Comparison of ENCODE assay signal across 25 mouse cellular contexts in genomic region chr19:6666187-6666722, GRCm38 (mm10).
DNase-seq lines count a peak whose midpoint lies in the region; ATAC-seq and TF ChIP-seq lines count a peak whose summit lies in the region.
"Had no signal": no experiment of that assay in that cellular context is flagged by ENCODE, and none has a peak within 500 bp of the region (broad histone marks: within the 10 kb centered on the region; RNA-seq: fewer than 3 reads in every experiment).

No protein-coding gene starts in this region.

- no peak overlapping the region for H3K4me3 ChIP-seq in CH12.LX (replicated peaks in 1 of 3; ENCODE audit: low read depth in 2 of 3, low read length in 2 of 3, poor library complexity in 1 of 3)
- H3K4me3 ChIP-seq: embryonic facial prominence, embryonic 13.5 days; embryonic facial prominence, embryonic 15.5 days; erythroblast, embryonic 14.5 days; forebrain, embryonic 10.5 days; forebrain, embryonic 12.5 days had no signal

- TF ChIP-seq CTCF in CH12.LX (conservative IDR thresholded peaks at IDR 0.05 in 1 of 2, IDR thresholded peaks at IDR 0.05 in 1 of 2; ENCODE audit: low read depth in 2 of 2, low read length in 2 of 2): no peak

- no peak overlapping the region for H3K27ac ChIP-seq in CH12.LX (ENCODE audit: insufficient read depth, low read depth)
- H3K27ac ChIP-seq: embryonic facial prominence, embryonic 13.5 days; embryonic facial prominence, embryonic 15.5 days; forebrain, embryonic 10.5 days; forebrain, embryonic 12.5 days had no signal

- peaks cover 28 to 88% of the 10 kb centered on the region in 2 experiments for H3K4me1 ChIP-seq in CH12.LX (ENCODE audit: control insufficient read depth in 1 of 2, insufficient read depth in 2 of 2)
- H3K4me1 ChIP-seq: embryonic facial prominence, embryonic 13.5 days had no signal

- no peak overlapping the region for H3K9ac ChIP-seq in CH12.LX (ENCODE audit: insufficient read depth, low read depth)
- H3K9ac ChIP-seq: embryonic facial prominence, embryonic 13.5 days; embryonic facial prominence, embryonic 15.5 days; forebrain, embryonic 12.5 days had no signal

- dilution Hi-C loops in CH12.LX (cut with MboI; ENCODE audit: extremely low pct_ligation_motif_present, extremely low pct_unique_long_range_greater_than_20kb, low sequenced_read_pairs): no loop called here

- 0 out of 2 replicates have a peak, but pooled peaks have one; percentile 20 for ATAC-seq in frontal cortex, adult (ENCODE audit: low TSS enrichment)
- ATAC-seq in megakaryocyte-erythroid progenitor cell, adult 5-6 weeks (replicated peaks; ENCODE audit: low FRiP score, low TSS enrichment, poor library complexity, severe bottlenecking): no peak
- ATAC-seq: activated CD4-positive, CD25-positive, alpha-beta regulatory T cell, adult 4 months; CD4-positive, CD25-positive, alpha-beta regulatory T cell, adult 4 months; forebrain, embryonic 14.5 days; forebrain, embryonic 16.5 days; Patski had no signal

- H3K36me3 ChIP-seq in CH12.LX (replicated peaks in 1 of 2; ENCODE audit: control insufficient read depth in 1 of 2, insufficient read depth in 1 of 2, low read length in 1 of 2): no peaks in the 10 kb centered on the region
- H3K36me3 ChIP-seq in splenic B cell, adult 2 months (ENCODE audit: control insufficient read depth, insufficient read depth, low read length, poor library complexity, severe bottlenecking): no peaks in the 10 kb centered on the region
- H3K36me3 ChIP-seq: embryonic facial prominence, embryonic 13.5 days; embryonic facial prominence, embryonic 15.5 days; forebrain, embryonic 10.5 days; forebrain, embryonic 12.5 days had no signal

- in situ Hi-C loops in CH12.LX (cut with MboI; ENCODE audit: low pct_ligation_motif_present, low pct_unique_long_range_greater_than_20kb, low sequenced_read_pairs): no loop called here

- H3K27me3 ChIP-seq in CH12.LX (replicated peaks): no peaks in the 10 kb centered on the region
- no peaks in the 10 kb centered on the region for H3K27me3 ChIP-seq in splenic B cell, adult 2 months (ENCODE audit: control insufficient read depth, insufficient read depth, low read length, poor library complexity, severe bottlenecking)
- H3K27me3 ChIP-seq: embryonic facial prominence, embryonic 13.5 days; forebrain, embryonic 12.5 days had no signal

- TF ChIP-seq POLR2A in CH12.LX (IDR thresholded peaks at IDR 0.05; ENCODE audit: low read depth, low read length): no peak

- peak; percentile 57; the same call in 1 of the 2 replicates for TF ChIP-seq EP300 in CH12.LX (IDR thresholded peaks at IDR 0.05; ENCODE audit: low read length)

- no peak for DNase-seq in frontal cortex, postnatal 10 days (ENCODE audit: low spot score in 2 of 2)
- DNase-seq in CH12.LX (ENCODE audit: extremely low read depth): peak; percentile 90
- peak; percentile 47 for DNase-seq in splenic B cell, adult 2 months (ENCODE audit: low read depth, low spot score)
- no peak for DNase-seq in heart, postnatal 4 days
- DNase-seq: adrenal gland, adult 8-10 months; adrenal gland, postnatal 25 days; cerebellum, adult 11 months; cerebellum, adult 18-20 months; cerebellum, adult 8-10 months; cerebellum, adult 9-11 months; cerebellum, postnatal 14 days; cerebellum, postnatal 36 days; embryo, embryonic 11 days had no signal

- H3K9me3 ChIP-seq in CH12.LX (replicated peaks; ENCODE audit: low read length): no peaks in the 10 kb centered on the region
- H3K9me3 ChIP-seq: embryonic facial prominence, embryonic 13.5 days; embryonic facial prominence, embryonic 15.5 days; forebrain, embryonic 10.5 days; forebrain, embryonic 12.5 days had no signal

- no peak for TF ChIP-seq RAD21 in CH12.LX (IDR thresholded peaks at IDR 0.05; ENCODE audit: low read depth, low read length)

- H3K79me2 ChIP-seq in CH12.LX (replicated peaks; ENCODE audit: control insufficient read depth, extremely low read depth, insufficient read depth, poor library complexity, severe bottlenecking): no peaks in the 10 kb centered on the region

- no peak overlapping the region for H3K4me2 ChIP-seq in CH12.LX (ENCODE audit: insufficient read depth, low read depth, poor library complexity, severe bottlenecking)
- H3K4me2 ChIP-seq: embryonic facial prominence, embryonic 13.5 days; embryonic facial prominence, embryonic 15.5 days; forebrain, embryonic 12.5 days had no signal

TF ChIP-seq in CH12.LX, 34 proteins besides CTCF, POLR2A, EP300 and RAD21:
- TF ChIP-seq MXI1 (IDR thresholded peaks at IDR 0.05; ENCODE audit: low read depth, low read length) (no peak), CHD1 (IDR thresholded peaks at IDR 0.05; ENCODE audit: low read depth, low read length) (no peak), USF1 (IDR thresholded peaks at IDR 0.05; ENCODE audit: low read depth, low read length) (no peak), ZNF384 (IDR thresholded peaks at IDR 0.05; ENCODE audit: low read depth, low read length) (peak; percentile 72), MEF2A (IDR thresholded peaks at IDR 0.05; ENCODE audit: borderline replicate concordance, low read depth, low read length) (no peak), POLR2AphosphoS2 (IDR thresholded peaks at IDR 0.05; ENCODE audit: low read depth, low read length) (no peak)

Comparison
In these comparisons a context has a peak if more than half of its experiments do, and no peak if none do; other contexts are left out.
1. DNase-seq: peak in CH12.LX (single experiment) and splenic B cell, adult 2 months (single experiment); none in frontal cortex, postnatal 10 days (0 of 2) and heart, postnatal 4 days (single experiment).